Mouse (Mus musculus): Measurements from ENCODE around the gene Nop14.

DNA sequence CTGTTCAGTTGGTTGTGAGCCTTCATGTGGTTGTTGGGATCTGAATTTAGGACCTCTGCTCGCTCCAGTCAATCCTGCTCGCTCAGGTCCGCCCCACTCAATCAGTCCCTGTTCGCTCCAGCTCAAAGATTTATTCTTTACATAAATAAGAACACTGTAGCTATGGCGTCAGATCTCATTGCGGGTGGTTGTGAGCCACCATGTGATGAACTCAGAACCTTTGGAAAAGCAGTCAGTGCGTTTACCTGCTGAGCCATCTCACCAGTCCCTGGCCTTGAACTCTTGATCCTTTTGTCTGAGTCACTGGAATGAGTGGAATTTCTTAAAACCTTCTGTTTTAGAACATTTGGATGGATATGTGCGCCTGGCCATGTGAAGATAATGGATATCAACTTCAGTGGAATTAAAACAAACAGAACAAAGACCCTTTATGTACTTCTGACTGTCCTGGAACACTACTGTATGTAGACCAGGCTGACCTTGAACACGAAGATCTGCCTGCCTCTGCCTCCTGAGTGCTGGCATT, 66.7 kb downstream of the Nop14 start:
- TF ChIP-seq ZNF384 (IDR thresholded peaks at IDR 0.05; ENCODE audit: low read depth, low read length) (no peak), CHD2 (IDR thresholded peaks at IDR 0.05; ENCODE audit: low read depth, low read length) (no peak)
